Mouse (Mus musculus) heart, adult 2 months (tissue): ENCODE measurements around the gene Ptpn1.
A peak's percentile ranks its signal among the peaks of the same experiment; 100 is the strongest.

Experiments
- CTCF ChIP-seq: fragments of 200-600 bp; IDR thresholded peaks from 2 replicates; pipeline ENCODE4 v1.8.1; 2022; ENCODE audit warnings: antibody characterized with exemption, mild to moderate bottlenecking, moderate library complexity
- POLR2A ChIP-seq: fragments of 200-500 bp; IDR thresholded peaks from 2 replicates; pipeline ENCODE4 v1.6.1; 2011; ENCODE audit warnings: mild to moderate bottlenecking, low read depth, low read length, control low read depth; ENCODE audit not compliant: insufficient read depth

- no peak for TF ChIP-seq POLR2A
- peak; percentile 37 for TF ChIP-seq CTCF
Observed at GRCm38 (mm10) chr2:167999145-167999743, 67.4 kb downstream of the Ptpn1 start.
